Mouse (Mus musculus) bone marrow, adult 2 months (tissue): ENCODE measurements around the gene Gpr143.

Experiments used
- CTCF ChIP-seq: fragments of 200-500 bp; IDR thresholded peaks from 2 replicates; pipeline ENCODE4 v1.5.1; 2011; ENCODE audit warnings: low read length, control low read depth; ENCODE audit not compliant: control insufficient read depth, insufficient read depth
- POLR2A ChIP-seq: fragments of 200-500 bp; IDR thresholded peaks from 2 replicates; pipeline ENCODE4 v1.6.1; 2011; ENCODE audit warnings: low read depth, mild to moderate bottlenecking, control low read depth, low read length, borderline replicate concordance; ENCODE audit not compliant: control insufficient read depth

- TF ChIP-seq POLR2A (no peak), CTCF (no peak)
Observed at GRCm38 (mm10) chrX:152805317-152805716, 23.6 kb downstream of the Gpr143 start.
